Mouse (Mus musculus) layer of hippocampus, postnatal 10 days (tissue): Measurements from ENCODE around the gene Pla2g16. TPM values are rescaled to one million over a fixed set of nuclear protein-coding genes. Genes with fewer than 3 reads are reported as not detected.

ENCODE experiments used
- DNase-seq, 2 experiments: peaks; one replicate each; pipeline ENCODE4 v3.0.0; 2021; ENCODE audit warnings: low spot score in 2 of 2
- total RNA-seq, 2 experiments: library from RNA; stranded (reverse); gene quantifications; 2 replicates each; pipeline ENCODE4 v1.2.3; 2021

Gene Pla2g16
- total RNA-seq, 2 experiments from 2014 or later: 10.1 to 13.5 TPM

DNA sequence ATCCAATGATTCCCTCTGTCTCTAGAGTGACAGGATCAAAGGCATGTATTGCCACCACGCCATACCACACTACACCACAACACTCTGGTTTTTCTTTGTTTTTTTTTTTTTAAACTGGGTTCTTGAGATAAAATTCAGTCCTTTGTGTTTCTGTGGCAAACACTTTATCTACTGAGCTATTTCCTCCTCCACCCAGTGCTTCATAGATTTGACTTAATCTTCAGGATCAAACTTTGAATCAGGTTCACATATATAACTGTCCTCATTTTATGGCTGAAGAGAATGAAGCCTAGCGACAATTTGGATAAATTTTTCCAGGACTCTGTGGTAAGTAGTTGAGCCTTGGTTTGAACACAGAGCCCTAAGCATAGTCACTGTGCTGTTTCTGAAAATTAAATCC is 6.4 kb downstream of the Pla2g16 start:
- no peak for DNase-seq

DNA sequence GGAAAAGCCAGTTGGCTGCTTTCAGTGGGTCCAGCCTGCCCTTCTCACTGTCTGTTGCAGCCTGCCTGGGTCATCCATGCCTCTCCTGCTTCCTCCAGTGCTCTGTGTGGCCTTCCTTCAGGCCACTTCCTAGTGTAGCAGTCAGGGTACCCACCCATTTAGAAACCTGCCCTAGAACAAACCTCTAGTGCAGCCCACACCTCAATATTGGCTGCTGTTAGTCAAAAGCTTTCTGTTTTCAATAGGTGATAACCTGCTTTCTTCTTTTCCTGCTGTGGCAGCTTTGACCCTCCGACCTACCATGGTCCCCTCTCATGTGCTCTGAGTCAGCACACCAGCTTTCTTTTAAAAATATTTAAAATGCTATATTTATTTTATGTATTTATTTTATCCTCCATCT is 7.2 kb downstream of the Pla2g16 start:
- no peak for DNase-seq

DNA sequence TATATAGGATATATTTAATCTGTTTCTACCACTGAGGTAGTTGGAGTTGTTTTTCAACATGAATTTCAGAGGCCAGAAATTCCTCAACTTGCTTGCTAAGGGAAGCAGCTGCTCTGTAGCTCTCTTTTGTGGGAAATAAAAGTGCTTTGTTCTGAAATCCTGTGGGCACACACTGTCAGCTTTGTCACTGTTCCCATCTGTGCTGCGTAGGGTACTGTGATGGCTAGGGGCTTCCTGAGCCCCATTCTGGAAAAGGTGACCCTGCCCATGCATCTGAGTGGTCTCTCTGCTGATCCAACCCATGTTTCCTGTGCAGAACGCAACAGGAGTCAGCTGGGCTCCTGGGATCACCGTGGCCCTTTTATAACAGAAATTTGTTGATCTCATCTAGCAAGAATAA is 9.6 kb downstream of the Pla2g16 start:
- peak; percentile 24 to 38 for DNase-seq

DNA sequence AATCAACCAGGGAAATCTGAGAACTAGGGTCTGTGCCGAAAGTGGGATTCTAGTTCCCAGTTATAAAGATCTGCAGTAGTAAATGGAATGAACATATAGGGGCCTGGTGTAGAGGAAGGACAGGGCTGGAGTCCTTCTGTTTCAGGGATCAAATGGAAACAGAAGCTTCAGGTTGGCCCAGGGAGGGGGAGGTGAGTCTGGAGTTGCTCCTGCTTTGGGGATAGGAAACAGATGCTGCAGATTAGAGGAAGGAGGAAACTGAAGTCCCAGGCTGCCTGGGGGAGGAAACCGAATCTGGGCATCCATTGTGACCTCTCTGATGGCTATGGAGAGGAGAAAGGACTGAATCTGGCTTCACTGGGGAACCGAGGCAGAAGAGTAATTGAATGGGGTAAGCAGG is 11.1 kb downstream of the Pla2g16 start:
- DNase-seq: no peak

DNA sequence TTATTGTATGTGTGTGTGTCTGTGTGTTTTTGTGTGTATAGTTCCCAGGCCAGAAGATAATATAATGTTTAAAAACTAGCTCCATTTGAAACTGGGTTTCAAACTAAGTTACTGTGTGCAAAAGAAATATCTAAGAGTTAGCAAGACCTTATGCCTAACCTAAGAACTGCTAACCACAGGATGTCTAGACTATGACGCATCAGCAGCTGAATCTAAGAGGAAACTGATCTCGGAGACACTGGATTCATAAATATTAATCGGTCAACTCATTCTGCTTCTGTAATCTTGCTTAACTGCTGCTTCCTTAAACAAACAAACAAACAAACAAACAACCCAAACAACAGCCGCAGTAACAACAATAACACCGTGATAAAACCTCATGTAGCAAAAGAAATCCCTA is 12.4 kb downstream of the Pla2g16 start:
- DNase-seq: no peak

DNA sequence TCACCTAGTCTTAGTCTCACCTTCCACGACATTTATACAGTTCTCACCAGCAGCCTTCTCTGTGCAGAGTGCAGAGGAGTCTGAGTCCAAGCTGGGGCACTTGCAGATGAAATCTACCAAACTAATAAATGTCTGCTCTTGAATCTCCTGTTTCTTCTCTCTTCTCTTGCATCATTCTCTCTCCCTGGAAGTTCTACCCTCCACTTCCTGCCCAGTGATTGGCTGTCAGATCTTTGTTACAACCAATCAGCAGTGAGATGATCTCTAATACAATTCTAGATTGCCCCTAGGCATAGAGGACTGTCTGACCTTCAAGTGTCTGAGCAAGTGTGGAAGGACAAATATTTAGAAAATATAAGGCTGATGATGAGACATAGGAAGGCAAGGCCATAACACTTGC is 18.9 kb downstream of the Pla2g16 start:
- DNase-seq: no peak

DNA sequence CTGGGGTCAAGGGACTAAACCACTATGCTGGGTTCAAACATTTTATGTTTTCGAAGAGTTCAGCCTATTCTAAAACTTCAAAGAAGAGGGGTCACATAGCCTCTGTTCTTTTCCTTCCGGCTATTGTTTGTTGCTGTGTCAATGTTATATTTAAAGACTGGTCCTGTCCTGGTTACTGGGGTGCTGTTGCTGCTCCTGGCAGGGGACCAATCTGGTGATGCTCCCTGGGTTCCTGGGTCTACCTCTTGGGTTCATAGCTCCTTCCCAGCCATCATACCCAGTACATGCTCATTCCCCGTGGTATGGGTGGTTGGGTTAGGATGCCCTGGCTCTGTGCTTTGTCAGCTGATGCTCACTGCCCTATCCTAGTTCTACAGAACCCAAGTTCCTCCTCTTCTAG is 20.5 kb downstream of the Pla2g16 start:
- no peak for DNase-seq

DNA sequence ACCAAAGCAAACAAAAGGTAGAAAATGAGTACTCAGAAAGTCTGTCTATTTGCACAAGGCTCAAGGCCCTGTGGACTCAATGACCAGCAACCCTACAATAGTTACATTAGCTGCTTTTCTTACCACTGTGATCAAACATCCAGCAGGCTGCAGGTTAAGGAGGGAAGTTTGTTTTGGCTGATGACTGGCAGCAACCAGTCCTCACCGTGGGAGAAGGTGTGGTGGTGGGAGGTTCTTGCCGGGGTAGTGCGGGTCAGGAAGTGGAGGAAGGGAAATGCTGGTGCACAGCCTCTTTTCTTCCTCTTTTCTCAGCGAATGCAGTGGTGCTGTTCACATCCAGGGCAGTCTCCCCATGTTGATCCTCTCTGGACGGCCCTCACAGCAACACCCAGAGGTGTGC is 23.8 kb downstream of the Pla2g16 start:
- no peak for DNase-seq

DNA sequence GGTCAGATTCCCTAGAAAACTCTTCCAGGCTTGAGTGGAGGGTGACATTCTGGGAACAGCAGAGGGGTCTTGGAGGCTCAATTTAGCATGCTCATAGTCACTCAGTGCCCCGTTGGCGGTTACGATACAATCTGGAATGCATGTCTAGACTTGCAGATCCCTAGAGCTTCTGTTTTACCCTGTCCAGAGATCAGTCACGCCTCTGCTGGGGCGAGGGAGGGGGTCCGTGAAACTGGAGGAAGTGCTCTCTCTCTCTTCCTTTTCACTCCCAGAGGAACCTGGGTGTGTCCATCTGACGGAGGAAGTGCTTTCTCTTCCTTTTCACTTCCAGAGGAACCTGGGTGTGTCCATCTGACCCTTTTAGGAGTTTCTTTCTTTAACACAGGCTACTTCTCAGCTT is 25.8 kb downstream of the Pla2g16 start:
- DNase-seq: no peak

DNA sequence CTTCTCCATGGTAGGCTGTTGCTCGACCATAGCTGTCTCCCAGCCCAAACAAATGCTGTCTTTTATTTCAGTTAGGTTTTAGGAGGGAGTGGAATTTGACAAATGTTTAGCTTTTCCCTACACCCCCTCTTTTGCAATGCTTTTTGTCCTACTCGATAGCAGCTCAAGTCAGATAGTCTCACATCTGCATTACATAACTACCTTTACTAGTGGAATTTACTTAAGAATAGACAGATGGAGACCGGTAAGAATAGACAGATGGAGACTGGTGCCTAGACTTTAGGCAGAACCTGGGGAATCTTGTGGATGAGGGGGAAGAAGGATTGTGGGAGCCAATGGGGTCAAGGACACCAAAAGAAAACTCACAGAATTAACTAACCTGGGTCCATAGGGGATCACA is 26.3 kb downstream of the Pla2g16 start:
- no peak for DNase-seq

DNA sequence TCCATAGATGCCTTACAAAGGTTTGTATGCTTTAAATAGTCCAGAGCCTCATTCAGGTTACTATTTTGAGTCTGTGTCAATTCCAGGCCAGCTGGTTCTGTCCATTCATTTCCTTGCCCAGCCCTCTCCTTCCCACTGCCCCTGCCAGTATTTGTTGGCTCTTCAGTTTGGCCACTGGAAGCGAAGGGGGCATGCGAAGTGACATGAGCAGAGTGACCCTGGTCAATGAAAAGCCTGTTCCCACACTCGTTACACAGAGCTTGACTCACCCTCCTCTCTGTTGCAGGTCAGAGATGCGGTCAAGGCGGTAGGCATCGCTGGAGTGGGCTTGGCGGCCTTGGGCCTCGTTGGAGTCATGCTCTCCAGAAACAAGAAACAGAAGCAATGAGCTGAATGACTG is 28.0 kb downstream of the Pla2g16 start:
- DNase-seq: peak in 1 of 2 experiments; percentile 26

DNA sequence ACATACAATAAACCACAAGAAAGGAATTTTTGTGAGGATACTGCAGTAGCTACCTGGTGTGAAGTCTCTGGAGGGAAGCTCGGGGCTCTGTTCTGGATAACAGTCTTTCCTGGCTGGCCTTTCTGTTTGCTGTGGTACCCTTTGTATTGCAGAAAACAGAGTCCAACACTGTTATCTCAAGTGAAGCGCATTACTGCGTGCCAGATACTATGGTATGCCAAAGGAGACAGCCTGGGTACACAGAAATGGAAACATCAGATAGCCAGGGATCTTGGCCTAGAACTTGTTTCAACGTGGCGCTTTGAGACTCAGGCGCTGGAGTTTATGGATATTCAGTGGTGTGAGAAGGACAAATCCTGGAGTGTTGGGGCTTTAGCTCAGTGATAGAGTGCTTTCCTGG is 28.5 kb downstream of the Pla2g16 start:
- DNase-seq: no peak

DNA sequence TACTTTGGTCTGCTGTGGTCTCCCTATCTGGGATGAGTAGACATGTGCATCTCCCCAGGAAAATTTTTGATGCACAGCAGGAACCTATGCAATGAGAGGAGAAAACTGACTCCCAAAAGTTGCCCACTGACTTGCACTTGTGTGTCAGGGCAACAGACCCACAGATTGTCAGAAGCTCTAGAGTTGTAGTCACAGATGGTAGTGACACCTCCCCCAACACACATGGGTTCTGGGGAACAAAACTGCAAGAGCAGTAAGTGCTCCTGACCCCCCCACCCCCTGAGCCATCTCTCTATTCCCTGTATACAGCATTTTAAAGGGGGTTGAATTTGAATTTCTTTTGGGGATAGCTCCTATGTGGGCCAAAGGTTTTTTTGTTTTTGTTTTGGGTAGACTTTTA is 33.5 kb downstream of the Pla2g16 start:
- no peak for DNase-seq

DNA sequence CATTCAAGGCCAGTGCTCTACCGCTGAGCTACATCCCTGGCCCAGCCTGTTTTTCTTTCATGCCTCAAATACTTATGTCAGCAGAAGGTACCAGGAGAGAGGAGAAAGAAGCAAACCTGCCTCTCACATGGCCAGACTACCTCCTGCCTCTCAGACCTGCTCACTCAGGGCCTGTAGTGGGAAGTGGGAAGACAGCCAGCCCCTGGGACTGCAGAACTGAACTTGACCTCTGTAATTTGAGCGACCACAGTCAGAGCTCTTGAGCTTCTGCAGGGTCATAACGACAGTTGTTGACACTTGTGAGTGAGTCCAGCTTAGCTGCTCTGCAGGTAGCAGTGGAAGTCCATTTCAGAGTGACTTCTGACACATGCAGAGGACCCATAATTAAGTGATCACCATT is 34.8 kb downstream of the Pla2g16 start:
- DNase-seq: no peak

DNA sequence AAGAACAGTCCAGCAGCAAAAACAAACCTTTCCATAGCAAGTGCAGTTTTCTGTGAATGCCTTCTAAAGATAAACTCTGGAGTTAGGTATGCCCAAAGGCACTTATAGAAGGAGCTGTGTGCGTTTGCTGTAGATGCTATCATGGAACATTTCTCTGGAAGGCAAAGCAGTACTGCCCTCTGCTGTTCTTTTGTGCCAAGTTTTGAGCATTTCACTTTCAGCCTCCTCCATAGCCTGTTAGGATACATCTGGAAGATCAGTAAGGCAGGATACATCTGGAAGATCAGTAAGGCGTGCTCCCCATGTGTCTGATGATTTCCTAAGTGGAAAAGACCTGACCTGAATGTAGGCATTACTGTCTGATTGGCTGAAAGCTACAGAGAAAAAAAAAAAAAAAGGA is 38.3 kb downstream of the Pla2g16 start:
- peak; percentile 36 to 55 for DNase-seq

DNA sequence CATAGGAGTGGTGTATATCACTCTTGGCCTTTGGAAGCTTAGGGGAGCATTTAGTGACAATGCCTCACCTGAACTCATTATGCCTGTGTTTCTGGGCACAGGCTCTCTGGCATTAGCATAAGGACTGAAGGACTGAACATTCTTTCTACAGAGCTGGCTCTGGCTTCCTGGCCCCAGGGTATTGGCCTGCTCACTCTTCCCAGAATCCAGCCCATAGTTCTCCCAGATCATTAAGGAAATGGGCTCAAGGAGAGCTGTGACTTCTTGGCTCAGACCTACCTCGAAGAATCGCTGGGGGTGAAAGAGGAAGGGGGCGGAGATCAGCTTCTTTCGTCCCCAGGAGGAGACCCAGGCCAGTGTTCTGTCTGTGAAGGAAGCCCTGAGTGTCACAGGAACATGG is 41.2 kb downstream of the Pla2g16 start:
- DNase-seq: no peak

DNA sequence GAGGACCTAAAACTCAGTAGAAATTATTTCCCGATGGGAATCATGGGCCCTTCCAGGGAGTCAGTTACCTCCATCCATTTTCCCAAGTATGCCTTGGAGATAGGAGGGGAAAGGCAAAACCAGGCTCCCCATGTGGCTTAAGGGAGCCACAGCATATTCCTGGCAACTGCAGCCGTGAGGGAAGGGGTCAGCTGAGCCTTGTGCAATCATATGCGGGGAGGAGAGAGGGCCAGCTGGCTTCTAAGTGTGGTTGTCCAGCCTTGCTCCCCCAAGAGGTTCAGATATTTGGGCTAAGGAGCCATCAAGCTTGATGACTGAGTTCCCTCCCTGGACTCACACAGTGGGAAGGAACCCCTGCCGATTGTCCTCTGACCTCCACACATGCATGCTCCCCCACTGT is 44.3 kb downstream of the Pla2g16 start:
- no peak for DNase-seq

DNA sequence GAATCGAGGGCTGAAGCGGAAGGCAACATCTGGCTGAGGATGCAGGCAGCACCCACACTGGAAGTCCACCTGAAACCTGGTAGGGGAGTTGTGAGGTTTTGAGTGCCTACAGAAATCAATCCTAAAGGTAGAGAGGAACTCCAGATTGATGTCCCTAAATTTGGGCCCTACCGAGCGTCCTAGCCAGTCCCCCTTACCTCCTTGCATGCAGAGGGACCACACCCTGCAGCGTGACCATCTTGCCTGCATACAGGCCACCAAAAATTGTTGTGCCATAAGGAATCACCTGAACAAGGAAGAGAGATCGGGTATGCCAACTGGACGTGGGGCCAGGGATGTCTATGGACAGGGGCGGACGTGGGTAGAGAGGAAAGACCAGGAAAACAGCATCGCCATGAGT is 46.8 kb downstream of the Pla2g16 start:
- no peak for DNase-seq

DNA sequence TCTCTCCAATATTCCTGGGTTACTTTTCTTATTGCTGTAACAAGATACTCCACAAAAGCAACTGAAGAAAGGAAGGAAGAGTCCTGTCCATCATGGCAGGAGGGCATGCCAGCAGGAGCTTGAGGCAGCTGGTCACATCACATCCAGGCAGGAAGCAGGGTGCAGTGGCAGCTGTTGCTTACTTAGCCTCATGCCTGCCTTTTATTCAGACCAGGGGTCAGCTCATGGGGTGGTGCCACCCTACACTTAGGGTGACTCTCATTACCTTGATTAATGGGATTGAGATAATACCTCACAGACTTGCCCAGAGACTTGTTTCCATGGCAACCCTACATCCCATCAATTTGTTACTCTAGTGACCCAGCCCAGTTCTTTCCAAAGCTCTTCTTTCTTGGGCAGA is 47.8 kb downstream of the Pla2g16 start:
- no peak for DNase-seq

DNA sequence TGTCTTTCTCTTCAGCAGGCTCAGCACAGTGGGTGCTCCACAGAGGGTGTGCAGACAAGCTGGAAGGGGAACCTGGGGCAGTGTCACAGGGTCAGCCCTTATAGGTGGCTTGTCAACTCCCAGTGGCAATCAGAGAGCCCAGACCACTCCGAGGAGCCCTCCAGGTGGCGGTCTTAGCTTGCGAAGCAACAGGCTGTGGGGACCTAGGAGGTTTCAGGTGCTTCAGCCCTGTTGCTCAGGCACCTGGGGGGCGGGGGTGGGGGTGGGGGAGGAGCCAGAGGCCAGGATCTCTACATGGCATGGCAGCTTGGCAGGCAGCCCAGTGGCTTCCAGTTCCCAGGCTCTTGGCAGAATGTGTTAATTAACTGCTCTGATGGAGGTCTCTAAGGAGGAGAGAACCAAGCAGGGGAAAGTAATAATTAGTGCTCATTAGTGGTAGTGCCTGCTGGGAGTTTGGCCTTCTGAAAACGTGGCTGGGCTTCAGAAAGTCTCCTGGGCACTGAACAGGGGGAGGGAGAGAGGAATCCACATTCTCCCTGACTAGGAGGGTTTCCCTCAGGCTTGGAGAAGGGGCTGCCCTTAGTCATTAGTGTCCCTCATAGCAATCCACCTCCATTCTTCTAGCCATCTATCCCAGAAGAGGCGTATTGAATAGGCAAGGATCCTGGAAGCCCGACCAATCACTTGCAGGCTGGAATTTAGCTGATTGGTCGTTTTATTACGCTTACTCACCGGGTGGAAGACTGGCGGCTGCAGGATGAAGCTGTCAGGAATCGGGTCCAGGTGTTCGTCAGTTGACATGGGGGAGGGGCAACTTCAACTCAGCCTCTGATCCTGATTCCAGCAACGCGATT is 48.9 kb downstream of the Pla2g16 start:
- peak; percentile 76 to 81 for DNase-seq

DNA sequence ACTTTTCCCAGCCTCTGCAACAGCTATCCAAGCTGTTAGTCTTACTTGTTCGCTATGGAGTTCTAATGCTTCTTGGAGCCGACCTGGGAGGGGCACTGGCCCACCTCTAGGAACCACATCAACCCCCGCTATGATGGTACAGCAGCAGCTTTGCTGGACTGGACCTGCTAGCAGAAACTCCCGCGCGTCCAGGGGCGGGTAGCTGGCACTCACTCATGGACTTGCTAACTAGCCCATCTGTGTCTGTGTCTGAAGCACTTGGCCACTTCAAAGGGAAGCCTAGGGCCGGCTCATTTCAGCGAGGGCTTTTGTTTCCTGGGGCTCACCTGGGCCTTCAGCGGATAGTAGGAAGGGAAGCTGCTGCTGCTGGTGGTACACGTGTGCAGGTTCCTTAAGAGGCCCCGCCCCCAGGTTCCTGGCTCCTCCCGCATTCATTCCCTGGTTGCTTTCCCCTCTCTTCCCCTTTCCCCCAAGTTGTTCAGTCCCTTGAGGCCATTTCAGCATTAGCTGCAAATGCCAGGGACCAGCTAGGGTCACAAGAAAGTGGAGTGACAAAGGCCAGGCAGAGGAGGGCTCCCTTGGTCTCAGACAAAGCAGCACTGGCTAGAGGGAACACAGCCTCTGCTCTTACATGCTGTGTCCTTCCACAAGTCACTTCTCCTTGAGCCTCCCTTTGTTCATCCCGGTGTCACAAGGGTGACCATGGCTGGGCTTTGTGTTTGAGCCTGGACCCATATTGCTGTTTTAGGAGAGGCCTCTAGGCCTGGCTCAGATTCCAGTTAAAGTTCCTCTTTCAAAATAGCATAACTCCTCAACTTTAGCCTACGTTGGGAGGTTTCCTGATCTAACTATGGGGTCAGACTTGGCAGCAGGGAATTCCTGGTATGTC is 49.8 kb downstream of the Pla2g16 start, which contains the start of gene Lgals12:
TSS of gene Lgals12 (minus strand) at position 393 of the 889 bp plus-strand sequence.
- DNase-seq: peak; percentile 47 to 54

DNA sequence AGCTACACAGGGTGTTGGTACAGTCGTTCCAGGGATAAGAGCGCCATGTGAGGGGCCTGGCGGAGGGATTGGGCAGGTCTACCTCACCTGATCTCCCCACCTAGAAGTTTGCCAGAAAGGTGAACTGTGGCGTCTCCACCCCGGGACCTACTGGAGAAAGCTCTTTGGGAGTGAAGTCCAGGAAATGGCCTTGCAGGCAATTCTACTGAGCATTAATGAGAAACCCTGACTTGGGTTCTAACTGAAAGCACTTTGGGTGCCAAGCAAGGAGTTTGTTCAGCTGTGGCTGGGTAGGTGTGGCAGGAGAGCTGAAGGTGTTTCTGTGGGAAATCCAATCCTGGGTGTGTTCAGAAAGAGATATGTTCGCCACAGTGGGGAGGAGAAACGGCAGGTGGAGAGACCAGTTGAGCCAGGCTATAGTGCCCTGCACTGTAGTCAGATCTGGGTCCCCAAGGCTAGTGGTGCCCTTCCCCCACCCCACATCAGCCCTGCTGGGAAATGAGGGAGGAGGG is 50.5 kb downstream of the Pla2g16 start:
- DNase-seq: no peak
